Mouse (Mus musculus) intestine, embryonic 15.5 days (tissue): ENCODE measurements at regions not wholly inside any gene's neighbourhood (a gene's known extent, or its start where the extent isn't known, plus 50 kb on each side); places are given as distances from the start of the nearest gene placed in this dataset.

Experiments
- ATAC-seq: fragments of 200-750 bp; cut with Nextera tagmentation; 2 replicates; pipeline ENCODE4 v1.8.0; 2017; ENCODE audit warnings: moderate TSS enrichment, moderate library complexity
- H3K27ac ChIP-seq: fragments of 300-500 bp; sonication (generic); 2 replicates; pipeline ENCODE4 v1.5.1; 2015; ENCODE audit warnings: mild to moderate bottlenecking, inconsistent platforms
- H3K27me3 ChIP-seq: fragments of 300-500 bp; sonication (generic); replicated peaks from 2 replicates; pipeline ENCODE4 v1.6.1; 2015; ENCODE audit warnings: inconsistent platforms
- H3K36me3 ChIP-seq: fragments of 300-500 bp; sonication (generic); 2 replicates; pipeline ENCODE4 v1.6.1; 2015; ENCODE audit warnings: inconsistent platforms
- H3K4me1 ChIP-seq: fragments of 300-500 bp; sonication (generic); replicated peaks from 2 replicates; pipeline ENCODE4 v1.6.1; 2015; ENCODE audit warnings: inconsistent platforms
- H3K4me2 ChIP-seq: fragments of 300-500 bp; sonication (generic); replicated peaks from 2 replicates; pipeline ENCODE4 v1.6.1; 2015; ENCODE audit warnings: mild to moderate bottlenecking, inconsistent platforms
- H3K4me3 ChIP-seq: fragments of 300-500 bp; sonication (generic); replicated peaks from 2 replicates; pipeline ENCODE4 v1.5.1; 2015; ENCODE audit warnings: inconsistent platforms
- H3K9ac ChIP-seq: fragments of 300-500 bp; sonication (generic); 2 replicates; pipeline ENCODE4 v1.6.1; 2015; ENCODE audit warnings: inconsistent platforms
- H3K9me3 ChIP-seq: fragments of 300-500 bp; sonication (generic); 2 replicates; pipeline ENCODE4 v1.6.1; 2016; ENCODE audit warnings: inconsistent platforms
- WGBS: fragments of 180-500 bp; shearing (Covaris S2); methylation state at CpG from one replicate; pipeline ENCODE4 v1.1.7; 2015; 5-methylcytosine and 5-hydroxymethylcytosine counted together

DNA sequence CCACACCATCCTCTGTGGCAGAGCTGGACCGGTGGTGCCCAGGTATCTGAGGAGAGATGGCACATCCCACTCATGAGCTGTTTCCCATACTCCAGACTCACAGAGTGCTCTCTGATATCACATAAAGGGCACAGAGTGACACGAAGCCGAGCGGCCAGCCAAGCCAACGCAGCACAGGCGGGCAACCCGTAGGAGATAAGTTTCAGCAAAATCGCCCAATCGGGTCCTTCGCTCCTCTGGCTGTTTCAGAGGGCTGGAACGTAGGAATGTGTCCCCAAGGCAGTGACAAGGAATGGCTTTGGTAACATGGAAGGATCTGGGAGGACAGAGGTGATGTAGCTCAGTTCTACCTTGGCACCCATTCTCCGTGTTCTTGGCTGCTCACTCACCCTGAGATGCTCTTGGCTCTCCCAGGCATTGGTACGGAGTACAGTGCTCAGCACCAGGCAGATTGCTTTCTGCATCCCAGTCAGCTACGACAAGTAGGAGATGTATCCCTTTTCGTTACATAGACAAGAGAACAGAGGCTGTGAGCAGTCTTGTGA, 56.4 kb upstream of the Ppara start:
- Histone ChIP-seq H3K4me3 (no peak overlapping the region), H3K27ac (0 out of 2 replicates have a peak overlapping the region, but pooled peaks have one; percentile 6), H3K9me3 (no peaks in the 10 kb centered on the region), H3K4me2 (no peak overlapping the region), H3K27me3 (peaks cover 5% of the 10 kb centered on the region; the same call in 1 of the 2 replicates), H3K4me1 (peaks cover 10% of the 10 kb centered on the region), H3K9ac (no peak overlapping the region), H3K36me3 (no peaks in the 10 kb centered on the region)
- 92% methylated on average over 15 of the region's 15 CpGs for WGBS
- no peak for ATAC-seq

DNA sequence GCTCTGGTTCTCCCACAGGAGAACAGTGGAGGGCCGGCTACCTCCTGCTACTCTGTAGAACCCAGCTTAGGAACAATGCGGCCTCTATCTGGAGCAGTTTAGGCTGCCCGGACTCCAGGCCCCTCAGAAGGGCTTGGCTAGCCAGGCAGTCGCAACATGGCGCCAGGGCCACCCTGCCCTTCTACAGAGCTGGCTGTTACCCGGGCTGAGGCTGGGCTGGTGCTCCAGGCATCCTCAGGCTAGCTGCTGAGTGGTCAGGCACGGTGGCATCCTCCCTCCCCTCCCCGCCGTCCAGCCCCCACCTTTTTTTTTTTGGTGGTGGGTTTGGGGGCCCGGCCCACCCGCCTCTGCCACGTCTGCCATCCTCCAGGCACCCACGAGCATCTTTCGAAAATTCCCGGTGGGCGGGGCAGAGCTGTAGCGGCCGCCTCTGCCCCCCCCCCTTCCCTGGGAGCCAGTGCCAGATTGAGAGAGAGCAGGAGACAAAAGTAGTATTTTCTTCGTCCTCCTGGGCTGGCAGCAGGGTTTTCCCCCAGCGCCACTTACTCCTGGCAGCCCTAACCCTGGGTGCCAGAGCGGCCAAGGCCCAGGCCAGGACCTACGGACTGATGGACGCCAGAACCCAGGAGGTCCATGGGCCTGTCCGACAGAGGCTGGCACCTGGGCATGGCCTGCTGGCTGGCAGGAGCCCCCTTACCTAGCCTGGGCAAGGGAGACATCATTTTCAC, 55.6 kb upstream of the Ppara start:
- H3K9ac ChIP-seq = no peak overlapping the region
- ATAC-seq = 0 out of 2 replicates have a peak, but pooled peaks have one; percentile 39
- H3K4me3 ChIP-seq = no peak overlapping the region
- 73% methylated on average over 24 of the region's 24 CpGs for WGBS
- peaks cover 10% of the 10 kb centered on the region; the same call in 1 of the 2 replicates for H3K4me1 ChIP-seq
- H3K4me2 ChIP-seq = no peak overlapping the region
- H3K9me3 ChIP-seq = no peaks in the 10 kb centered on the region
- H3K27ac ChIP-seq = peak overlapping the region; percentile 27; the same call in 1 of the 2 replicates
- no peaks in the 10 kb centered on the region for H3K36me3 ChIP-seq
- peaks cover 3% of the 10 kb centered on the region; the same call in 1 of the 2 replicates for H3K27me3 ChIP-seq

DNA sequence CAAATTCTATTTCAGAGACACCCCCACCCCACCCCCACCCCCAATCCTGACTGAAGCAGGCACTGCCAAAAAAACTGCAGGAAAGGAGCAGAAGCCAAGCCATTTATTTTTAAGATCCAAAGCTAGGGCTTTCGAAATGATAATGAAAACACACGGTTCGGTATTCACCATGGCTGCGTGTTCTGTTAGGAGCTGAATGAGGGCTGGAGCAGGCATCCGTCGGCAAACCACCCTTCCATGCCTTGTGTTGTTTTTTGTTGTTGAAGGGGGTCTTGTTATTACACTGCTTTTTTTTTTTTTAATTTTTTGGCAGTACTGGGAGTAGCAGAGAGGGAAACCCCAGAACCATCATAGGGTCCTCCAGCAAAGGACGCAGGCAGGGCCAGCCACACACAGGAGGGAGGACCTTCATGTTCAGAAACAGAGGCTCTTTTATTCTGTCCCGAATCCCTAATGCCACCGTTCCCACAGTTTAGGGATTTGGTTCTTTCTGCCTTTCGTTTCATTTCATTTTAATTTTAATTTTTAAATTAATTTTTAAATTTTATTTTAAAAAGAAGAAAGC, 54.8 kb upstream of the Ppara start:
- no peaks in the 10 kb centered on the region for H3K27me3 ChIP-seq
- no peak for ATAC-seq
- no peak overlapping the region for H3K9ac ChIP-seq
- H3K4me3 ChIP-seq = no peak overlapping the region
- H3K27ac ChIP-seq = 0 out of 2 replicates have a peak overlapping the region, but pooled peaks have one; percentile 27
- 78% methylated on average over 10 of the region's 10 CpGs for WGBS
- no peak overlapping the region for H3K4me2 ChIP-seq
- no peaks in the 10 kb centered on the region; the same call in 1 of the 2 replicates for H3K36me3 ChIP-seq
- 0 out of 2 replicates have a peak, but pooled peaks cover 10% of the 10 kb centered on the region for H3K4me1 ChIP-seq
- H3K9me3 ChIP-seq = no peaks in the 10 kb centered on the region

DNA sequence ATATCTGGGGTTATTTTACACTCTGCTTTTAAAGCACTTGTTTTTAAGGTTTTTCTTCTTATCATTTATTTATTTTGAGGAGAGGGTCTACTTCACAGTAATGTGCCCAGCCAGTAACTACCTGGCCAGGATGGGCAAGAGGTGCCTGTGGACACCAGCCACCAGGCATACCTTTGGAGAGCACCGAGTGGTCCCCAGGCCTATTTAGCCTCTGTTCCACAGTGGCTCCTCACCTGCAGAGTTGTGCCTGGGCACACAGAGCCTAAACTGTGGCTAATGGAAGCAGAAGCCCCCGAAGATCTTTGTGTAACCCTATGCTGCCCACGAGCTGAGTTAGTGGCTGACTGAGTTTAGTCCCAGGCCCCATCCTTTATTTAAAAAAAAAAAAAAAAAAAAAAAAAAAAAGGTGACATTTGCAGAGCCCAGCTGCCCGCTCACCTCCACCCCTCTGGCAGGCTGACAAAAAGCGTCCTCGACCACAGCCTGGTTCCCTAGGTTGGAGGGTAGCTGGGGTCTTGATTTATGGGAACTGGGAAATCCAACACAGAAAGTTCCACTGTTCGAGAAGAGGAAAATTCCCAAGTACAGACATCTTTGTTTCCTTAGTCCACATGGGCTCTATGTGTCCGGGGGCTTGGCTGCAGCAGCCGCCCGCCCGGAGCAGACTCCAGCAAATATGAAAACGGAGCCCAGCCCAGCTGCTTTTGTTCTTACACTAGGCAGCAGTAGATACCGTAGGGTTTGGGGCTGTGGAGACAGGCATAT, 54.1 kb upstream of the Ppara start:
- Histone ChIP-seq H3K4me2 (no peak overlapping the region), H3K27me3 (no peaks in the 10 kb centered on the region), H3K27ac (0 out of 2 replicates have a peak overlapping the region, but pooled peaks have one; percentile 11), H3K4me1 (peaks cover 14% of the 10 kb centered on the region; the same call in 1 of the 2 replicates), H3K4me3 (no peak overlapping the region), H3K36me3 (no peaks in the 10 kb centered on the region; the same call in 1 of the 2 replicates), H3K9ac (no peak overlapping the region), H3K9me3 (no peaks in the 10 kb centered on the region)
- ATAC-seq = no peak
- 29% methylated on average over 13 of the region's 13 CpGs for WGBS

DNA sequence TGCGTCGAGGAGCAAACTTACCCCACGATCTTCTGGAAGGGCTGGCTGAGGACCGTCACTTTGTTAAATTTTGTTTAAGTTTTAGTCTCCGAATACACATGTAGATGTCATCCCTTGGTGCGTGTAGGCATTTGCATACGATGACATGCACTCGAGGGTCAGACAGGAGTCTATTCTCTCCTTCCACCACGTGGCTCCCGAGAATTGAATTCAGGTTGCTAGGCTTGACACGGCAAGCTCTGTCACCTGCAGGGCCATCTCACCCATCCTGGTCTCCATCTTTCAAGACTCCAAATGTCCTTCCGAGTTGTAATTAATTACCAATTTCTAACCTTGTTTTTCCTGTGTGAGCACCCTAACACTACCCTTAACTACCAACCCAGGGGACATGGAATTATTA, 52.7 kb upstream of the Ppara start:
- Histone ChIP-seq H3K4me3 (no peak overlapping the region), H3K27ac (no peak overlapping the region), H3K9ac (no peak overlapping the region), H3K27me3 (no peaks in the 10 kb centered on the region), H3K4me1 (peaks cover 28% of the 10 kb centered on the region), H3K4me2 (no peak overlapping the region), H3K36me3 (no peaks in the 10 kb centered on the region; the same call in 1 of the 2 replicates), H3K9me3 (no peaks in the 10 kb centered on the region)
- WGBS = 84% methylated on average over 12 of the region's 12 CpGs
- no peak for ATAC-seq

DNA sequence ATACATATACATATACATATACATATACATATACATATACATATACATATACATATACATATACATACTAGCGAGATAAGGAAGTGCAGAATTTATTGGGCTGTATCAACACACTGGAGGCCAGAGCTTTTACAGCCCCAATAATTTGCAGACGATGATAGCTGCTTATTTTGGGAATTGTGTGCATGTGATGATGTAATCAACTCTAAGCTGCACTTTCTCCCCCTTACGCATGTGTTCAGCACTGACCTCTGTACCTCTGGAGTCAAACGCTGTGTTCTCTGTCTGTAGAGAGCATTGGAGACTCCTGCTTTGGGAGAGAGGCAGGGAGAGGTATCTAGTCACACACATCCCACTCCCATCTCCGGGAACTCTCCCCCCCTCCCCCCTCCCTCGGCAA, 52.0 kb upstream of the Ppara start:
- no peaks in the 10 kb centered on the region; the same call in 1 of the 2 replicates for H3K36me3 ChIP-seq
- H3K4me3 ChIP-seq = no peak overlapping the region
- 47% methylated on average over 6 of the region's 6 CpGs for WGBS
- no peak overlapping the region for H3K27ac ChIP-seq
- H3K27me3 ChIP-seq = no peaks in the 10 kb centered on the region
- H3K9me3 ChIP-seq = no peaks in the 10 kb centered on the region
- H3K9ac ChIP-seq = no peak overlapping the region
- peaks cover 34% of the 10 kb centered on the region for H3K4me1 ChIP-seq
- H3K4me2 ChIP-seq = no peak overlapping the region
- ATAC-seq = 0 out of 2 replicates have a peak, but pooled peaks have one; percentile 24

DNA sequence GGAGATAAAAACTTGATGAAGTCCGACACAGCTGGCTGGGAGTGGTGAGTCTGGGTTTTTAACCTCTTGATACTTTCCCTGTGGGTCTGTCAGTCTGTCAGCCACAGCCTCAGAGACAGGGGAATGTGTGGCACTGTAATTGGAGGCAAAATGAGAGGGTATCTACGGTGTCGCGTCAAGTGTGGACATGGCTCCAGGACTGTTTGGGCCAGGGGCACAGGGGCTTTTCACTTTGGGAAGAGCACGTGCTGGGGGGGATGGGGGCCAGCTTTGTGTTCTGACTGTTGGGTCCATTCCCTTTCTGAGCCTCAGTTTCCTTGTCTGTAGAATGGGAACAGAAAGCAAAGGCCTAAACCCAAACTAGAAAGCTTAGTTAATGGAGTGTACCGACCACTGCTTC, 51.5 kb upstream of the Ppara start:
- WGBS = 88% methylated on average over 6 of the region's 6 CpGs
- H3K9me3 ChIP-seq = no peaks in the 10 kb centered on the region
- H3K4me2 ChIP-seq = no peak overlapping the region
- H3K4me3 ChIP-seq = no peak overlapping the region
- no peaks in the 10 kb centered on the region for H3K27me3 ChIP-seq
- peaks cover 38% of the 10 kb centered on the region for H3K4me1 ChIP-seq
- H3K9ac ChIP-seq = no peak overlapping the region
- ATAC-seq = no peak
- no peak overlapping the region for H3K27ac ChIP-seq
- no peaks in the 10 kb centered on the region; the same call in 1 of the 2 replicates for H3K36me3 ChIP-seq

DNA sequence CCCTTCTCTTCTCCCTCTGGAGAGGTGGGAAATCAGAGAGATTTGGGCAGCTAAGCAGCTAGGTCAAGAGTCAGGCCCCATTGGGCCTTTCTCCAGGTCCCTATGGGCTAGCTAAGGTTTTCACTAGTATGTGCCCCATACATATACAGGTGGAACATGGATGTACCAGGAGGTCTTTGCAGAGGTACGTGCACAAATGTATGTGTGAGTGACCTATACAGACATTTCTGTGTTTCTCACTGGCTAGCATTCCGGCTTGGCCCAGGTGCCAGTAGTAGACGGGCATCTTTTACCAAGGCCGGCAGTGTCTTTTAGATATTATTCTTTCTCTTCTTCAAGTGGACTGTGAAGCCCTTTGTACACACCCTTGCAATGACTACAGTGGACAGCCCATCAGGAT, 51.1 kb upstream of the Ppara start:
- H3K27ac ChIP-seq = no peak overlapping the region
- H3K9ac ChIP-seq = no peak overlapping the region
- H3K4me2 ChIP-seq = no peak overlapping the region
- H3K36me3 ChIP-seq = no peaks in the 10 kb centered on the region; the same call in 1 of the 2 replicates
- 96% methylated on average over 4 of the region's 4 CpGs for WGBS
- ATAC-seq = no peak
- peaks cover 39% of the 10 kb centered on the region for H3K4me1 ChIP-seq
- no peaks in the 10 kb centered on the region for H3K9me3 ChIP-seq
- H3K27me3 ChIP-seq = no peaks in the 10 kb centered on the region
- no peak overlapping the region for H3K4me3 ChIP-seq

DNA sequence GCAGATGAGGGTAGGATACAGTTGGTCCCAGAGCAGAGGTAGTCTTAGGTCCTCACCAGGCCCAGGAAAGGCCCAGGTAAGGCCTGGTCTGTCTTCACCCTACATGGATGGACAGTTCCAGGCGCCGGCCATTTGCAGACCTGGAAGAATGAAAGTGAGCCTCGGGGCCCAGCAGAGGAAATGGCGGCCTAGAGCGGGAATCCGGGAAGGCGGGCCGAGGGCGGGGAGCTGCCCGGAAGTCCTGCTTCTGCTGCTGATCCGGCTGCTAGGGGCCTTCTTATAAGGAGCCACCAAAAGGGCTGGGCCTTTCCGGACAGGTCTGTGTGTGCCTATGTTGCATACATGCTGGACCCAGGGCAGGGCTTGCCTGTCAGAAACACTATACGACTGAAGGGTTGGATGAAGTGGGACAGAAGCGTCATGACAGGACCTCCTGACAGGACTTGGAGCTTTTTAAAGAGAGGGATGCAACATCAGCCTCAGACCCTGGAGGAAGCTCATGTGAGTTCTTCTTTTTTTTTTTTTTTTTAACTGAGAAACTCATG, 50.5 kb upstream of the Ppara start:
- Histone ChIP-seq H3K4me2 (no peak overlapping the region), H3K9ac (no peak overlapping the region), H3K36me3 (peaks cover under 1% of the 10 kb centered on the region; the same call in 1 of the 2 replicates), H3K4me1 (peaks cover 38% of the 10 kb centered on the region), H3K4me3 (no peak overlapping the region), H3K27ac (no peak overlapping the region), H3K9me3 (no peaks in the 10 kb centered on the region), H3K27me3 (no peaks in the 10 kb centered on the region)
- ATAC-seq = no peak
- 88% methylated on average over 14 of the region's 14 CpGs for WGBS

DNA sequence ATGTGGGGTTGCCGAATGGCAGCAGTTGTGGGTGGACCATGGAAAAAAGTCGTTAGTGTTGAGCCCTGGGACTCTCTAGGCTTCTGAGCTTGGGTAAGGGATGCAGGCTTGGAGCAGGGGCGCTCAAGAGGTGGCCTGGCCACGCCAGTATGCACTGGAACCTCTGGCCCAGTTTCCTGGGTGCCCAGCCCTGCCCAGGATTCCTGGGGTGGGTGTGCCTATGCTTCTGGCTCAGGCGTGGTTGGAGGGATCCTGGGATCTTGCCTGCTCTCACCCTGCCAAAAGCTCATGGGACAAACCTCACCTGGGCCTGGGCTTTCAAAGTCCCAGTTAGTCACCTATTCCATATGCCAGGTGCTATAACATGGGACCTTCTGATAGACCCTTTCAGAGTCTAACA, 49.9 kb upstream of the Ppara start:
- Histone ChIP-seq H3K27ac (no peak overlapping the region), H3K9me3 (no peaks in the 10 kb centered on the region), H3K36me3 (peaks cover 2% of the 10 kb centered on the region; the same call in 1 of the 2 replicates), H3K4me1 (peaks cover 34% of the 10 kb centered on the region), H3K9ac (no peak overlapping the region), H3K4me3 (no peak overlapping the region), H3K4me2 (no peak overlapping the region), H3K27me3 (no peaks in the 10 kb centered on the region)
- ATAC-seq = 0 out of 2 replicates have a peak, but pooled peaks have one; percentile 32
- 74% methylated on average over 5 of the region's 5 CpGs for WGBS
